Mouse (Mus musculus): ENCODE measurements around the gene Gm28308.

The Gm28308 gene

GRCm38 (mm10) chr6:52157466-52158275 lies 55.5 kb downstream of the Gm28308 start:
- no peak for DNase-seq (ENCODE audit: low spot score in 2 of 2)

GRCm38 (mm10) chr6:52156551-52157200 lies 56.5 kb downstream of the Gm28308 start:
- DNase-seq (ENCODE audit: low spot score in 2 of 2) = no peak

- DNase-seq (ENCODE audit: low spot score in 2 of 2) = no peak
These were observed 57.7 kb downstream of the Gm28308 start for GRCm38 (mm10) chr6:52155471-52155870.

- DNase-seq (ENCODE audit: low spot score in 2 of 2) = no peak
These were observed 59.1 kb downstream of the Gm28308 start for GRCm38 (mm10) chr6:52154044-52154443.

GRCm38 (mm10) chr6:52153270-52153669 lies 59.9 kb downstream of the Gm28308 start:
- DNase-seq (ENCODE audit: low spot score in 2 of 2) = no peak

- DNase-seq (ENCODE audit: low spot score in 2 of 2) = no peak
These were observed 60.6 kb downstream of the Gm28308 start for GRCm38 (mm10) chr6:52152226-52153193.

GRCm38 (mm10) chr6:52151571-52151970 lies 61.6 kb downstream of the Gm28308 start:
- no peak for DNase-seq (ENCODE audit: low spot score in 2 of 2)

- DNase-seq (ENCODE audit: low spot score in 2 of 2) = no peak
These were observed 62.7 kb downstream of the Gm28308 start for GRCm38 (mm10) chr6:52150401-52150966.

GRCm38 (mm10) chr6:52139115-52139514 lies 74.0 kb downstream of the Gm28308 start:
- DNase-seq (ENCODE audit: low spot score in 2 of 2) = no peak

GRCm38 (mm10) chr6:52138576-52138975 lies 74.6 kb downstream of the Gm28308 start:
- no peak for DNase-seq (ENCODE audit: low spot score in 2 of 2)

- no peak for DNase-seq (ENCODE audit: low spot score in 2 of 2)
These were observed 75.2 kb downstream of the Gm28308 start for GRCm38 (mm10) chr6:52137841-52138535.

- DNase-seq (ENCODE audit: low spot score in 2 of 2) = no peak
These were observed 89.5 kb downstream of the Gm28308 start for GRCm38 (mm10) chr6:52123673-52124072.

GRCm38 (mm10) chr6:52121173-52121572 lies 92.0 kb downstream of the Gm28308 start:
- DNase-seq (ENCODE audit: low spot score in 2 of 2) = no peak

GRCm38 (mm10) chr6:52118903-52119635 lies 94.1 kb downstream of the Gm28308 start:
- DNase-seq (ENCODE audit: low spot score in 2 of 2) = no peak

- DNase-seq (ENCODE audit: low spot score in 2 of 2) = no peak
These were observed 97.2 kb downstream of the Gm28308 start for GRCm38 (mm10) chr6:52115899-52116298.

Measured in urinary bladder, postnatal 4 days (tissue).